Mouse (Mus musculus) cerebellum, adult 11-12 months (tissue): Measurements from ENCODE around the gene Trub1.

Experiments
- DNase-seq: peaks from one replicate; pipeline ENCODE4 v3.0.0; 2022

Trub1 gene

GRCm38 (mm10) chr19:57498884-57499410 is 46.2 kb downstream of the Trub1 start:
- no peak for DNase-seq

GRCm38 (mm10) chr19:57500254-57500653 is 47.5 kb downstream of the Trub1 start:
- DNase-seq = no peak

GRCm38 (mm10) chr19:57503144-57503543 is 50.4 kb downstream of the Trub1 start:
- no peak for DNase-seq

- DNase-seq = no peak
These were observed 52.6 kb downstream of the Trub1 start for GRCm38 (mm10) chr19:57505048-57505932.

- no peak for DNase-seq
These were observed 53.9 kb downstream of the Trub1 start for GRCm38 (mm10) chr19:57506591-57506990.

- no peak for DNase-seq
These were observed 55.6 kb downstream of the Trub1 start for GRCm38 (mm10) chr19:57508261-57508788.

GRCm38 (mm10) chr19:57509758-57510319 is 57.1 kb downstream of the Trub1 start:
- DNase-seq = no peak

- no peak for DNase-seq
These were observed 58.1 kb downstream of the Trub1 start for GRCm38 (mm10) chr19:57510836-57511235.

- DNase-seq = no peak
These were observed 60.4 kb downstream of the Trub1 start for GRCm38 (mm10) chr19:57513123-57513522.

GRCm38 (mm10) chr19:57521721-57522120 is 69.0 kb downstream of the Trub1 start:
- no peak for DNase-seq

GRCm38 (mm10) chr19:57523363-57523762 is 70.7 kb downstream of the Trub1 start:
- DNase-seq = no peak

GRCm38 (mm10) chr19:57525693-57526092 is 73.0 kb downstream of the Trub1 start:
- DNase-seq = no peak

- no peak for DNase-seq
These were observed 77.5 kb downstream of the Trub1 start for GRCm38 (mm10) chr19:57530212-57530611.

GRCm38 (mm10) chr19:57534262-57534661 is 81.5 kb downstream of the Trub1 start:
- DNase-seq = no peak

GRCm38 (mm10) chr19:57536512-57536911 is 83.8 kb downstream of the Trub1 start:
- no peak for DNase-seq

- no peak for DNase-seq
These were observed 84.9 kb downstream of the Trub1 start for GRCm38 (mm10) chr19:57537510-57538182.

- no peak for DNase-seq
These were observed 87.4 kb downstream of the Trub1 start for GRCm38 (mm10) chr19:57540118-57540517.
